Mouse (Mus musculus): ENCODE data around the gene Ppp4r3a.

The Ppp4r3a gene

GRCm38 (mm10) chr12:101069813-101070212, 13.7 kb downstream of the Ppp4r3a start:
- no peak for TF ChIP-seq GATA4 (IDR thresholded peaks at IDR 0.05; ENCODE audit: insufficient replicate concordance, low read length)

- no peak for TF ChIP-seq GATA4 (IDR thresholded peaks at IDR 0.05; ENCODE audit: insufficient replicate concordance, low read length)
These were observed 17.2 kb downstream of the Ppp4r3a start for GRCm38 (mm10) chr12:101066329-101066728.

- TF ChIP-seq GATA4 (IDR thresholded peaks at IDR 0.05; ENCODE audit: insufficient replicate concordance, low read length) = no peak
These were observed 43.5 kb downstream of the Ppp4r3a start for GRCm38 (mm10) chr12:101039956-101040355.

- no peak for TF ChIP-seq GATA4 (IDR thresholded peaks at IDR 0.05; ENCODE audit: insufficient replicate concordance, low read length)
These were observed 54.4 kb downstream of the Ppp4r3a start, which contains the start of gene Ccdc88c for GRCm38 (mm10) chr12:101028954-101029731. Ccdc88c (minus strand) TSS chr12:101029056.

GRCm38 (mm10) chr12:101028247-101028953, 55.1 kb downstream of the Ppp4r3a start:
- TF ChIP-seq GATA4 (IDR thresholded peaks at IDR 0.05; ENCODE audit: insufficient replicate concordance, low read length) = no peak

GRCm38 (mm10) chr12:101027451-101028246, 55.9 kb downstream of the Ppp4r3a start:
- TF ChIP-seq GATA4 (IDR thresholded peaks at IDR 0.05; ENCODE audit: insufficient replicate concordance, low read length) = no peak

- TF ChIP-seq GATA4 (IDR thresholded peaks at IDR 0.05; ENCODE audit: insufficient replicate concordance, low read length) = no peak
These were observed 56.6 kb downstream of the Ppp4r3a start for GRCm38 (mm10) chr12:101026946-101027345.

- TF ChIP-seq GATA4 (IDR thresholded peaks at IDR 0.05; ENCODE audit: insufficient replicate concordance, low read length) = no peak
These were observed 57.0 kb downstream of the Ppp4r3a start for GRCm38 (mm10) chr12:101026518-101026917.

GRCm38 (mm10) chr12:101026025-101026424, 57.5 kb downstream of the Ppp4r3a start:
- TF ChIP-seq GATA4 (IDR thresholded peaks at IDR 0.05; ENCODE audit: insufficient replicate concordance, low read length) = no peak

GRCm38 (mm10) chr12:101025379-101025778, 58.1 kb downstream of the Ppp4r3a start:
- no peak for TF ChIP-seq GATA4 (IDR thresholded peaks at IDR 0.05; ENCODE audit: insufficient replicate concordance, low read length)

- TF ChIP-seq GATA4 (IDR thresholded peaks at IDR 0.05; ENCODE audit: insufficient replicate concordance, low read length) = no peak
These were observed 58.7 kb downstream of the Ppp4r3a start for GRCm38 (mm10) chr12:101024824-101025223.

GRCm38 (mm10) chr12:101023143-101023542, 60.4 kb downstream of the Ppp4r3a start:
- TF ChIP-seq GATA4 (IDR thresholded peaks at IDR 0.05; ENCODE audit: insufficient replicate concordance, low read length) = no peak

GRCm38 (mm10) chr12:101022353-101022752, 61.1 kb downstream of the Ppp4r3a start:
- no peak for TF ChIP-seq GATA4 (IDR thresholded peaks at IDR 0.05; ENCODE audit: insufficient replicate concordance, low read length)

- TF ChIP-seq GATA4 (IDR thresholded peaks at IDR 0.05; ENCODE audit: insufficient replicate concordance, low read length) = no peak
These were observed 61.8 kb downstream of the Ppp4r3a start for GRCm38 (mm10) chr12:101021484-101022226.

Measured in liver, adult (tissue).